Mouse (Mus musculus): Measurements from ENCODE around the gene Masp1.

The Masp1 gene

DNA sequence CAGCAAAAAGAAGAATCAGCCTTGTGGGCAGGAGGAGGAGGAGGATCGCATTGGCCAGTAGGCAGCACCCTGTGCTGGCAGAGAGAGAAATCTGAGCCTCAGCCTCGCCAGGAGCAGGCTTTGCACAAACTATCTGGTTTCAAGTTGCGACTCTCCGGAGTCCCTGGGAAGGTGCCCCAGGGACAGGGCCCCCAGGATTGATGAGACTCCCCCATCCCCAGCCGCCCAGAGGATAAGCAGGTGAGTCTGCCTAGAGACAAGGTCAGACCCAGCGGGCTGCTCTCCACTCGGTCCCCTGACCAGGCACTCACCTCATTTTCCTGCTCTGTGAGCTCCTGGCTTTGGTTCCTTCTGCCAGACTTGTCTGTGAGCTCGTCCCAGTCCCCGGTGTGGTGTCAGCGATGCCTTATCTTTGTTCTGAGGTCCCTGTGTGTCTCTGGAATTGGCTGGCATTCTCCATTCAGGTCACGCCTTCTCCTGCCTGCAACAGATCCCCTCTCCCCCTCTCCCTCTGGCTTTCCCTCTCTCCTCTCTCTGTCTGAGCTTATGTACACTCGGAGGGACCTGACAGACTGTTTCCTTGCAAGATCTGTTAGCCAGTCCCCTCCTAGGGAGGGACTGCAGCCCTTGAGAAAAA, at the start of gene Masp1, which contains the start of gene Rtp4:
Gene Masp1 (minus strand): TSS at position 581 of the 637 bp plus-strand sequence.
Gene Rtp4 (plus strand): TSS at position 57 of the 637 bp plus-strand sequence.
- DNase-seq (ENCODE audit: low read depth, low spot score): no peak

- DNase-seq (ENCODE audit: low read depth, low spot score): no peak
Measured at GRCm38 (mm10) chr16:23568369-23568958, 47.8 kb upstream of the Masp1 start.

GRCm38 (mm10) chr16:23557669-23558068, 37.1 kb upstream of the Masp1 start:
- no peak for DNase-seq (ENCODE audit: low read depth, low spot score)

- no peak for DNase-seq (ENCODE audit: low read depth, low spot score)
Measured at GRCm38 (mm10) chr16:23557195-23557594, 36.6 kb upstream of the Masp1 start.

GRCm38 (mm10) chr16:23554673-23555072, 34.1 kb upstream of the Masp1 start:
- no peak for DNase-seq (ENCODE audit: low read depth, low spot score)

- no peak for DNase-seq (ENCODE audit: low read depth, low spot score)
Measured at GRCm38 (mm10) chr16:23550981-23551582, 30.5 kb upstream of the Masp1 start.

DNA sequence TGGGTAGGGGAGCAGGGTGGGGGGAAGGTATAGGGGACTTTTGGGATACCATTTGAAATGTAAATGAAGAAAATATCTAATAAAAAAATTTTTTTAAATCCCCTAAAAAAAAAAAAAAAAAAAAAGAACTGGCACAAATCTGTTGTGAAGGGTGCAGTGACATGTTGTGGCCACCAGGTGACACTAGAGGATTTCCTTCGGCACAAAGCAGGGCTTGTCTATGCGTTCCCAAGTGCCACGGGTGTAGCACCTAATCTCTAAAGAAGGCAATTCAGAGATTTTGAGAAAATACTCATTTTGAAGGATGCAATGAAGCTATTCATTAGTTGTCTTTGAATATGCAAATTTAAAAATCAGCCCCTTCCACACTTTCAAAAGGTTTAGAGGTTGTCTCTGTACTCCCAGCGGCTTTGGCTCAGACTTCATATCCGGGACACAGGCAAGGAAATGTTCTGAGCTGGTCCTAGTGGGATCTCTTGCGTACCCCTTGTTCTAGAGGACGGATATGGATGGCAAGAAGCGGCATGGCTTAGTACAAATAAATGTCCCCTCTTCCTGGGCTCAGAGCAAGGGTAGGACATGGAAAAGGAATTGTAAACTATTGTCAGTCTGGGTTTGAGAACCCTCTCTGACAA, 29.8 kb upstream of the Masp1 start:
- peak; percentile 20 for DNase-seq (ENCODE audit: low read depth, low spot score)

DNA sequence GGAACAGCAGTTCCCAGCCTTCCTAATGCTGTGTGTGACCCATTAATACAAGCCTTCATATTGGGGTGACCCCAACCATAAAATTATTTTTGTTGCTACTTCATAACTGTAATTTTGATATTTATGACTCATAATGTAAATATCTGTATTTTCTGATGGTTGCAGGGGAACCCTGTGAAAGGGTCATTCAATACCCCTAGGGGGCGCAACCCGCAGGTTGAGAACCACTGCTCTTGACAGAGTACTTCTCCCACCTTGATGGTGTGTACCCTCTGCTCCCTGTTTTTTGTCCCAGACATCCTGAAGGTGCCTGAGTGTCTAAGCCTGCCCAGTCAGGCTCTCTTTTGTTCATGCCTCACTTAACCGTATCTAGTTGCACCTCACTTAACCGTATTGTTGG, 27.2 kb upstream of the Masp1 start:
- no peak for DNase-seq (ENCODE audit: low read depth, low spot score)

GRCm38 (mm10) chr16:23544361-23544760, 23.7 kb upstream of the Masp1 start:
- no peak for DNase-seq (ENCODE audit: low read depth, low spot score)

DNA sequence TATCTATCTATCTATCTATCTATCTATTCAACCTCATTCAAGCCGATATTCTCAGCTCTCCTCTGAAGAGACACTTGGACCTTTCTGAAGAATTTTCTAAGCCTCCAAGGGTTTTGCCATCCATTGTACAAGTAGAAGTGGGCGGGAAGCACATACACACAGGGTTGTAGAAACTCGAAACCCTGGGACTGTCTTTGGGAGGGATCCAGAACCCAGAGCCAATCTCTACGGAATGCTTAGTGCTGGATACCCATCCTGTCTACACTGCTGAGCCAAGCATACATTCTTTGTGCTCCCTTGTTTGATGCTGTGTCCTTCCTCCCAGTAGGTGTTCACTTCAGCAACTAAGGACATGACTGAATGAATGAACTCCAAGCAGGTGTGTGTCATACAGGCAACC, 22.3 kb upstream of the Masp1 start:
- DNase-seq (ENCODE audit: low read depth, low spot score): no peak

DNA sequence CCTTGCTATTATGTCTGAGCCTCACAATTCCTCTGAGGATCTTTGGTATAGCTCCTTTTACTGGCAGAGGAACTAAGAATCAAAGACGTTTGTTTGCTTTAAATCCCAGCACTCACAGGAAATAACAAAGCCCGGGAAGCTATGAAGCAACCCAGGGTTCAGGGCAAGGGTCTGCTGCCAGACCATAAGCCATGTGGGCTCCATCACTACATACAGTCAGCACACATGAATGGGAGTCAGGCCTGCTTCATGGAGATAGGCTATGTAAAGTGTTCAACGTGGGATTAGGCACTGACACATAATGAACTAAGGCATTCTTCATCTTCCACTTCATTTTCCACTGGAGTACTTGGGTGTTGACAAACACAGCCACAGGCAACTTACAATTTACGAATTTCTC, 20.4 kb upstream of the Masp1 start:
- DNase-seq (ENCODE audit: low read depth, low spot score): no peak

- no peak for DNase-seq (ENCODE audit: low read depth, low spot score)
Measured at GRCm38 (mm10) chr16:23533707-23534106, 13.1 kb upstream of the Masp1 start.

DNA sequence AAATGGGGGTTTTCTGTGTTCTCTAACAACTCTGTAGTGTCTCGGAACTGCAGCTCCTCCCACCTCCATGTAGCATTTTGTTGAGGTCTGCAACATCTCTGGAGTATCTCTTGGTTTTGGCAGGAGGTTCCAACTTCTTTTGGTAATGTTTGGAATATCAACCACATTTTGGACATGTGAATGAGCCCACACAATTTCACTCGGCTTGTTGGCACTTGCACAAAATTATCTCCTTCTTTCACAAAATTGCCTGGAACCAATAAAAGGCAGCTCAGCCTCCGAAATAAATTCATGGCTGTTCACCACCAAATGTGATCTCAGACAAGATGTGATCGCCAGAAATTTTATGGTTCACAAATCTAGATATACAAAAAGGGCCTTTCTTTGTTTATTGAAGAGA, 8.6 kb upstream of the Masp1 start:
- no peak for DNase-seq (ENCODE audit: low read depth, low spot score)

- no peak for DNase-seq (ENCODE audit: low read depth, low spot score)
Measured at GRCm38 (mm10) chr16:23522081-23522480, 1.5 kb upstream of the Masp1 start.

- DNase-seq (ENCODE audit: low read depth, low spot score): no peak
Measured at GRCm38 (mm10) chr16:23521092-23521491, 477 bp upstream of the Masp1 start.

GRCm38 (mm10) chr16:23519771-23520170, 844 bp downstream of the Masp1 start:
- DNase-seq (ENCODE audit: low read depth, low spot score): no peak

- DNase-seq (ENCODE audit: low read depth, low spot score): no peak
Measured at GRCm38 (mm10) chr16:23518567-23519369, 1.8 kb downstream of the Masp1 start.

DNA sequence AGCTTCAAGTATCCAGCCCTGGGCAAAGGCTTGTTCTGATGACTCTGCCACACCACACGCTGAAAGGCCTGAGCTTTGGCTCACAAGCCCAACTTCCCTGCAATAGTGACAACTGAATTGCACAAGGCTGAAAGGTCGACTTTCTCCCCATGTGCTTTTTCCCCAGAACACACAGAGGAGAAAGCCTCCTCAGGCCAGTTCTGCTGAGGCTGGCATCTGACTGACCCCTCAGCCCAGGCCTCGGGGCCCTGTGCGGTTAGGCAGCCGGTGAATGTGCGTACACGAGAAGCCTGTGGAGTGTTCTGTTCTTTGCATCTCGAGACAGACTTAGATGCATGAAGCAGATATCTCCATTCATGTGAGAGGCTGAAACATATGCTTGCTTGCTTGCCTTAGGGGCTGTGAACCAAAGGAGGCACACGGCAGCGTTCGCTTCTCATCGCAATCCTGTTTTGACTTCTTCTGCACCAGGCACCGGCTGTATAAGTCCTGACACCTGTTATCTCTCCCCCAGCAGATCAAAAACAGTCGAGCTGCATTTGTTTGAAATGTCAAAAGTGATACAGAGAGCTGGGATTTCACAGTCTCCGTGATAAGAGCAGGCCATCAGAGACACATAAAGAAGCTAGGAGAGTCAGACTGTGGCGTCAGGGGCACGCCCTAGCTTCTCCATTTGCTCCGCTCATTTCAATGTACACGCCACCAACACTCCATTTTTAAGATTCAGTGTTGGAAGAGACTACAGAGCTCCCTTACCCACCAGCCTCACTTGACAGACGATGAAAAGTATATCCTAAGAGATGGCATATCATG, 2.7 kb downstream of the Masp1 start:
- DNase-seq (ENCODE audit: low read depth, low spot score): no peak

DNA sequence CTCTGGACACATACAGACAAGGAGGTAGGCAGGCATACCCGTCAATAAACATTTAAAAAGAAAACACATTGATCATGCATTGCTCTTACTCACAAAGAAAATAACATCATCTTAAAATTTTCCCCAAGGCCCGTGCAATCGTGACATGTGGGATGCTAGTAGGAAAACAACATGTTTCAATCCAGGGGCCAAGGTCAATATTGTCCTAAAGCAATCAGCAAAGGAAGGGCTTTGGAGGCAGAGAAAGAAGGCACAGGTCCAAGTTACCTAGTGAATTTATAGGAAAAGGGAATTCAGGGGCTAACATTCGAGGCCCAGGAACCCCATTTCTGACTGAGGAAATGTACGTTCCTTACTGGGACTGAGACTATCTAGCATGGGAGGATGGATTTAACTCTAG, 3.4 kb downstream of the Masp1 start:
- DNase-seq (ENCODE audit: low read depth, low spot score): no peak

DNA sequence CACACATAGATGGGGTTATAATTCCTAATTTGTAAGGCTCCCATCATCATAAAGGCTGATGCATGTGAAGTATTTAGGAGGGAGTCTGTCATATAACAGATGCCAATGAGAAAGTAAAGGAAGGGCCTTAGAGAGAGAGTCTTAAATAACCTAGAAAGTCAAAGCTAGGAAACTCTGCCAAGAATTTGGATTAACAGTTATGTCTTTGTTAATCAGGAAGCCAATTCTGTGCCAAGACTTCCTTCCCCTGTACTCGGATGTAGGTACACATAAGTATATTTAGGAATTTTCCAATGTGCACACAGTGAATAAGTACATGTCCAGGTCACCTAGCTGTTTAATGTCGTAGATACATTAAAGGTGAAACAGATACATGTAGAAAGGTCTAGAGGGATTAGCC, 4.0 kb downstream of the Masp1 start:
- no peak for DNase-seq (ENCODE audit: low read depth, low spot score)

DNA sequence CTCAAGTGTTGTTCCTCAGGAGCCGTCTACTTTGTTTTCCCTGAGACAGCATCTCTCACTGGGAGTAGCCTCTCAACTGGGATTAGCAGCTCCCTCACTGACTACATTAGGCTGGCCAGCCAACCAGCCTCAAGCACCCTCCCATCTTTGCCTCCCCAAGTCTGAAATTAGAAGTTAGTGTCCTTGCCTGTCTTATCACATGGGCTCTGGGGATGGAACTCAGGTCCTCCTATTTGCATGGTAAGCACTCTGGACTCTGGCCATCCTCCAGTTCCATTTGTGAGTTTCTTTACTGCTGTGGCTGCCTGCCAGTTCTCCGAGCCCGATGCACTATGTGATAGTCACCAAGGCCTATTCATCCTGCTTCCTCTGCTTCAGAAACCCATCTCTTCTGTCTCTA, 4.8 kb downstream of the Masp1 start:
- DNase-seq (ENCODE audit: low read depth, low spot score): no peak
